Mouse (Mus musculus) layer of hippocampus, adult 6 months (tissue): ENCODE measurements around the gene Urad. TPM values are rescaled to one million over a fixed set of nuclear protein-coding genes. Genes with fewer than 3 reads are reported as not detected.

Experiments used
- long read RNA-seq, 2 experiments: library from polyadenylated mRNA; unstranded; transcript quantifications; one replicate each; pipeline ENCODE4 v2.0.0; 2019 to 2020
- microRNA-seq: library from miRNA; unstranded; fragments of <30 nt; microRNA quantifications from one replicate; pipeline ENCODE4 v1.2.0, GENCODE M21; 2020
- polyA plus RNA-seq: library from polyadenylated mRNA; unstranded; fragments of <200 nt; fragmentation: Nextera tagmentation; gene quantifications from 2 replicates; pipeline ENCODE4 v1.2.3, GENCODE M21; 2021

Urad gene
- polyA plus RNA-seq: not detected in 2 replicates
- long read RNA-seq, experiment 1: 0 reads
- long read RNA-seq, experiment 2: 0 reads

DNA sequence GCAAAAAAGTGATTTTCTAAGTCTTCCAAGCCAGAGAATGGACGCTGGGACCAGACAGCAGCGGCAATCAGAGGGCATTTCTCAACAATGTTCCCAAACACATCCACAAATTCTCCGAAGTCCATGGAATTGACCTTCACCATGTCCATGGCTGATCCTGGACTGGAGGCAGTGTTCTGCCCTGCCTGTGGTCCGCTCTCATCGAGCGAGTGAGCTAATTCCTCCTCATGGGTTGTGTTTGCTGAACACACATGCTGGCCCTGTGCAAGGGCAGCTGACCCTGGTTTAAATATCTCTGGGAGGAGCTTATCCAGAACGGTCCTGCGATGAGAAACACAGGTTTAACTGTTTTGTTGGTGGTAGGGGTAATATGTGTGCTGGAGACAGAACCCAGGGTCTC lies at the start of gene Urad:
Urad (minus strand) TSS at position 258 of the 400 bp plus-strand sequence.

DNA sequence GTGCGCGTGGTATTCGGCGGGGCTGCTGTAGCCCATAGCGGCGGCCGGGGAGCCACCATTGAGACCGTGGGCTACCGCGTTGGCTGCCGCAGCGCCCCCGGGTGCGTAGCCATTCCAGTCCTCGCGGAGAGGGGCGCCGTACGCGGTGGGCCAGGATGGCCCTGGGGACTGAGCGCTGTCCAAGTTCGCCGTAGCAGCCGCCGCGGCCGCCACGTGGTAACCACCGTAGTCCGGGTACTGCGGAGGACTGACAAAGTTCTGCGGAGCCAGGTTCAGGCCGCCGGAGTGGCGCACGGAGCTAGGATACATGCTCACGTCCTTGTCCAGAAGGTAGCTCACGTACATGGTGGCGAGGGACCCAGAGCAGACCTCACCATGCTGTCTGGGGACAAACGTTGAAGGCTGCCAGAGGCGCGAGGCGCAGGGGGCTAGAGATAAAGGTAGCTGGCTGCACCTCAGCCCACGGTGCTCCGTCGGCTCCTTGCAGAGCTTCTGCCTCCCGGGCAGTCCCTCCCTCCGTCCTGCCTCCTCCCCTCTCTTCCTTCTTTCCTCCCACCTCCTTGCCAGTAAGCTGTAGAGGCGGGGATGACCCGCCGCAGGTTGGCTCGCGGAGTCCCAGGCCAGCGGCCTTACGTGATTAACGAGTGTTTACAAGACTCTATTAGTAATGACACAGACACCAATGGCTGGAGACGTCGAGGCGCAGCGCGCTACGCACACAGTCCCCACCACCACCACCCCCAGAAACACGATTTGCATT lies 15.4 kb downstream of the Urad start, which contains the start of gene Cdx2:
Cdx2 (minus strand) TSS at position 633 of the 760 bp plus-strand sequence.

DNA sequence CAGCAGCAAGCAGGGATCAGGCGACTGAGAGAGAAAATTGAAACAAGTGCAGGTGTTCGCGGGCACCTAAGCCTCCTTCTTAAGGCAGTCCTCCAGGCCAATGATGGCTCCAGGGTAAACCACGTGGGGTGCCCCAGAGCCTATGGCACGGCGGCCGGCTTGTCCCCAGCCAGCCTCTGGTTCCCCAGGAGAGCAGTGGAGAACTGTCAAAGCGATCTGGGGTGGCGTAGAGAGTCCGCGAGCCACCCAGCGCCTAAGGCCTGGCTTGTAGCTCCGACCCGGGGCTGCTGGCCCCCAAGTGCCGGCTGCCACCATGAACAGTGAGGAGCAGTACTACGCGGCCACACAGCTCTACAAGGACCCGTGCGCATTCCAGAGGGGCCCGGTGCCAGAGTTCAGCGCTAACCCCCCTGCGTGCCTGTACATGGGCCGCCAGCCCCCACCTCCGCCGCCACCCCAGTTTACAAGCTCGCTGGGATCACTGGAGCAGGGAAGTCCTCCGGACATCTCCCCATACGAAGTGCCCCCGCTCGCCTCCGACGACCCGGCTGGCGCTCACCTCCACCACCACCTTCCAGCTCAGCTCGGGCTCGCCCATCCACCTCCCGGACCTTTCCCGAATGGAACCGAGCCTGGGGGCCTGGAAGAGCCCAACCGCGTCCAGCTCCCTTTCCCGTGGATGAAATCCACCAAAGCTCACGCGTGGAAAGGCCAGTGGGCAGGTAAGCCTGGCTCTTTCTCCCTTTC lies 52.1 kb downstream of the Urad start, which contains the start of gene Pdx1:
Pdx1 (plus strand) TSS at position 34 of the 747 bp plus-strand sequence.

Small RNAs within 50 kb of the gene (microRNA-seq; reads per million reads assigned to microRNA genes)
- gene Mir7k: 3.0 reads per million, percentile 8 among the genes with 10 or more reads in this experiment

Other genes with a start within 250 kb of the Urad start
- 1.7 and 1.8 TPM in 2 replicates for gene Lnx2, start 245.9 kb downstream of the Urad start, polyA plus RNA-seq
- gene Polr1d, start 245.4 kb downstream of the Urad start, polyA plus RNA-seq: 149 and 161 TPM in 2 replicates
- gene Gsx1, start 133.7 kb downstream of the Urad start, polyA plus RNA-seq: 0.23 and 0.25 TPM in 2 replicates
- not detected in 2 replicates for gene Pdx1, start 52.5 kb downstream of the Urad start, polyA plus RNA-seq
- gene Cdx2, start 15.2 kb downstream of the Urad start, polyA plus RNA-seq: not detected in 2 replicates
- 1.4 TPM in 2 replicates for gene Flt3, start 78.0 kb upstream of the Urad start, polyA plus RNA-seq
- gene Pan3, start 107.7 kb upstream of the Urad start, polyA plus RNA-seq: 32.5 and 49.5 TPM in 2 replicates